Mouse (Mus musculus) liver, embryonic 11.5 days (tissue): ENCODE results near the gene Wiz. TPM values are rescaled to one million over a fixed set of nuclear protein-coding genes. Genes with fewer than 3 reads are reported as not detected.

ENCODE experiments used
- ATAC-seq: fragments of 200-750 bp; cut with Nextera tagmentation; replicated peaks from 2 replicates; pipeline ENCODE4 v1.8.0; 2017; ENCODE audit warnings: moderate number of reproducible peaks, mild to moderate bottlenecking, moderate TSS enrichment, moderate library complexity; ENCODE audit not compliant: low FRiP score
- DNase-seq: peaks from one replicate; pipeline ENCODE4 v3.0.0-alpha.2; 2017; ENCODE audit warnings: low spot score
- H3K27ac ChIP-seq: fragments of 300-500 bp; sonication (generic); 2 replicates; pipeline ENCODE4 v1.5.1; 2014; ENCODE audit warnings: mild to moderate bottlenecking, low read depth, low read length, control low read depth
- H3K27me3 ChIP-seq: fragments of 300-500 bp; sonication (generic); replicated peaks from 2 replicates; pipeline ENCODE4 v1.6.1; 2014; ENCODE audit warnings: low read length, mixed read lengths; ENCODE audit not compliant: control insufficient read depth, insufficient read depth
- H3K36me3 ChIP-seq: fragments of 300-500 bp; sonication (generic); 2 replicates; pipeline ENCODE4 v1.6.1; 2014; ENCODE audit warnings: mild to moderate bottlenecking, low read length, moderate library complexity, mixed read lengths; ENCODE audit not compliant: control insufficient read depth, insufficient read depth
- H3K4me1 ChIP-seq: fragments of 300-500 bp; sonication (generic); replicated peaks from 2 replicates; pipeline ENCODE4 v1.6.1; 2014; ENCODE audit warnings: low read length, mixed read lengths; ENCODE audit not compliant: control insufficient read depth, insufficient read depth
- H3K4me2 ChIP-seq: fragments of 300-500 bp; sonication (generic); 2 replicates; pipeline ENCODE4 v1.6.1; 2014; ENCODE audit warnings: mild to moderate bottlenecking, control low read depth, moderate library complexity
- H3K4me3 ChIP-seq: fragments of 300-500 bp; sonication (generic); 2 replicates; pipeline ENCODE4 v1.5.1; 2014; ENCODE audit warnings: low read depth, low read length, control low read depth
- H3K9ac ChIP-seq: fragments of 300-500 bp; sonication (generic); 2 replicates; pipeline ENCODE4 v1.6.1; 2014; ENCODE audit warnings: low read depth, low read length, control low read depth
- H3K9me3 ChIP-seq: fragments of 300-500 bp; sonication (generic); 2 replicates; pipeline ENCODE4 v1.6.1; 2016; ENCODE audit warnings: low read length, inconsistent platforms, mixed read lengths; ENCODE audit not compliant: control insufficient read depth
- WGBS: fragments of 180-500 bp; shearing (Covaris S2); extraction: QIAGEN DNeasy Blood & Tissue Kit; methylation state at CpG from one replicate; pipeline ENCODE4 v1.1.7; 2014; 5-methylcytosine and 5-hydroxymethylcytosine counted together
- polyA plus RNA-seq: library from polyadenylated mRNA; unstranded; fragments of >200 nt; fragmentation: Nextera tagmentation; extraction: Ambion mirVana; gene quantifications from 2 replicates; pipeline ENCODE4 v1.2.1, GENCODE M21; 2014

Gene Wiz
- polyA plus RNA-seq, 1 experiment from 2014 or later = 25.7 TPM

- no peak for ATAC-seq
- WGBS = 88% methylated on average over 7 of the region's 7 CpGs
- no peak overlapping the region for H3K4me2 ChIP-seq
Measured at GRCm38 (mm10) chr17:32358192-32358942, 30.9 kb downstream of the Wiz start.

GRCm38 (mm10) chr17:32356766-32357760 lies 32.2 kb downstream of the Wiz start:
- H3K4me3 ChIP-seq = no peak overlapping the region
- DNase-seq (no peak), ATAC-seq (no peak)
- H3K9me3 ChIP-seq = no peaks in the 10 kb centered on the region
- H3K27ac ChIP-seq = no peak overlapping the region
- H3K4me2 ChIP-seq = no peak overlapping the region
- H3K4me1 ChIP-seq = no peaks in the 10 kb centered on the region
- peaks cover 66% of the 10 kb centered on the region for H3K36me3 ChIP-seq
- WGBS = 90% methylated on average over 24 of the region's 24 CpGs
- H3K27me3 ChIP-seq = no peaks in the 10 kb centered on the region
- H3K9ac ChIP-seq = no peak overlapping the region

More at GRCm38 (mm10) chr17:32358192-32358942, 30.9 kb downstream of the Wiz start:
- Histone ChIP-seq H3K9ac (no peak overlapping the region), H3K36me3 (peaks cover 69% of the 10 kb centered on the region), H3K4me3 (no peak overlapping the region), H3K9me3 (no peaks in the 10 kb centered on the region), H3K27me3 (no peaks in the 10 kb centered on the region), H3K27ac (no peak overlapping the region), H3K4me1 (peaks cover 11% of the 10 kb centered on the region)
- no peak for DNase-seq

- peaks cover 3% of the 10 kb centered on the region; the same call in 1 of the 2 replicates for H3K4me1 ChIP-seq
- no peak overlapping the region for H3K9ac ChIP-seq
- H3K36me3 ChIP-seq = peaks cover 61% of the 10 kb centered on the region
- ATAC-seq (no peak), DNase-seq (no peak)
- H3K4me2 ChIP-seq = no peak overlapping the region
- no peak overlapping the region for H3K27ac ChIP-seq
- H3K4me3 ChIP-seq = no peak overlapping the region
- WGBS = 85% methylated on average over 9 of the region's 9 CpGs
- no peaks in the 10 kb centered on the region for H3K9me3 ChIP-seq
- H3K27me3 ChIP-seq = no peaks in the 10 kb centered on the region
Measured at GRCm38 (mm10) chr17:32356281-32356680, 33.0 kb downstream of the Wiz start.

- Histone ChIP-seq H3K27me3 (no peaks in the 10 kb centered on the region), H3K27ac (no peak overlapping the region; the same call in 1 of the 2 replicates), H3K4me1 (peaks cover 5% of the 10 kb centered on the region; the same call in 1 of the 2 replicates), H3K9me3 (no peaks in the 10 kb centered on the region), H3K4me3 (no peak overlapping the region), H3K36me3 (peaks cover 51% of the 10 kb centered on the region), H3K4me2 (no peak overlapping the region), H3K9ac (no peak overlapping the region)
- no peak for DNase-seq
- 93% methylated on average over 6 of the region's 6 CpGs for WGBS
- no peak for ATAC-seq
Measured at GRCm38 (mm10) chr17:32355031-32355430, 34.2 kb downstream of the Wiz start.

- H3K27me3 ChIP-seq = no peaks in the 10 kb centered on the region
- H3K9me3 ChIP-seq = no peaks in the 10 kb centered on the region
- no peak overlapping the region for H3K9ac ChIP-seq
- H3K4me3 ChIP-seq = no peak overlapping the region
- peaks cover 8% of the 10 kb centered on the region for H3K4me1 ChIP-seq
- H3K36me3 ChIP-seq = peaks cover 42% of the 10 kb centered on the region
- ATAC-seq = no peak
- H3K4me2 ChIP-seq = no peak overlapping the region
- DNase-seq = no peak
- 77% methylated on average over 5 of the region's 5 CpGs for WGBS
- no peak overlapping the region for H3K27ac ChIP-seq
Measured at GRCm38 (mm10) chr17:32354211-32354610, 35.0 kb downstream of the Wiz start.

GRCm38 (mm10) chr17:32353696-32354095 lies 35.5 kb downstream of the Wiz start:
- 90% methylated on average over 4 of the region's 4 CpGs for WGBS
- Histone ChIP-seq H3K36me3 (peaks cover 37% of the 10 kb centered on the region), H3K4me2 (no peak overlapping the region), H3K9ac (no peak overlapping the region), H3K4me1 (peaks cover 14% of the 10 kb centered on the region), H3K9me3 (no peaks in the 10 kb centered on the region), H3K27ac (no peak overlapping the region), H3K4me3 (no peak overlapping the region), H3K27me3 (no peaks in the 10 kb centered on the region)
- ATAC-seq = no peak
- no peak for DNase-seq

GRCm38 (mm10) chr17:32351726-32352125 lies 37.5 kb downstream of the Wiz start:
- DNase-seq (no peak), ATAC-seq (no peak)
- H3K4me3 ChIP-seq = no peak overlapping the region
- peak overlapping the region; percentile 78 for H3K4me2 ChIP-seq
- H3K9me3 ChIP-seq = no peaks in the 10 kb centered on the region
- H3K27ac ChIP-seq = no peak overlapping the region
- peaks cover 20% of the 10 kb centered on the region for H3K4me1 ChIP-seq
- H3K9ac ChIP-seq = no peak overlapping the region
- H3K36me3 ChIP-seq = peaks cover 22% of the 10 kb centered on the region
- H3K27me3 ChIP-seq = no peaks in the 10 kb centered on the region

GRCm38 (mm10) chr17:32351269-32351668 lies 38.0 kb downstream of the Wiz start:
- no peak overlapping the region for H3K9ac ChIP-seq
- no peak overlapping the region for H3K27ac ChIP-seq
- peaks cover 18% of the 10 kb centered on the region for H3K36me3 ChIP-seq
- 66% methylated on average over 3 of the region's 3 CpGs for WGBS
- no peaks in the 10 kb centered on the region for H3K27me3 ChIP-seq
- peak overlapping the region; percentile 78 for H3K4me2 ChIP-seq
- H3K4me1 ChIP-seq = peaks cover 20% of the 10 kb centered on the region
- ATAC-seq = no peak
- H3K9me3 ChIP-seq = no peaks in the 10 kb centered on the region
- peak overlapping the region; percentile 92 for H3K4me3 ChIP-seq
- DNase-seq = no peak
